Mouse (Mus musculus) adrenal gland, postnatal 25 days (tissue): ENCODE measurements around the gene Gatm. TPM values are rescaled to one million over a fixed set of nuclear protein-coding genes. Genes with fewer than 3 reads are reported as not detected.

Experiments
- microRNA-seq, 2 experiments: library from miRNA; unstranded; fragments of <30 nt; microRNA quantifications; one replicate each; pipeline ENCODE4 v1.2.0; 2021
- total RNA-seq: library from RNA; stranded (reverse); gene quantifications from 2 replicates; pipeline ENCODE4 v1.2.3, GENCODE M21; 2021

Gatm gene
- total RNA-seq, 1 experiment from 2014 or later: 5.0 TPM

Small RNA genes within 50 kb of the gene (microRNA-seq; reads per million reads assigned to microRNA genes)
- 4.8 to 6.0 reads per million in 2 experiments for gene Mir147

Other genes with a start within 250 kb of the Gatm start
- 5.8 and 11.4 TPM in 2 replicates for gene Shf, start 242.1 kb downstream of the Gatm start, total RNA-seq
- 1.4 and 2.0 TPM in 2 replicates for gene Slc28a2, start 184.8 kb downstream of the Gatm start, total RNA-seq
- gene Gm14085, start 126.4 kb downstream of the Gatm start, total RNA-seq: 0.18 TPM in 1 of 2 replicates, not detected in the other
- 0.70 TPM in 1 of 2 replicates, not detected in the other for gene AA467197, start 25.7 kb upstream of the Gatm start, total RNA-seq
- 30.5 and 34.2 TPM in 2 replicates for gene Slc30a4, start 91.4 kb upstream of the Gatm start, total RNA-seq
- gene Bloc1s6, start 127.2 kb upstream of the Gatm start, total RNA-seq: 26.2 and 38.4 TPM in 2 replicates
- 50.2 and 57.3 TPM in 2 replicates for gene Sqor, start 153.9 kb upstream of the Gatm start, total RNA-seq